Mouse (Mus musculus): ENCODE data around the gene Paxbp1.

Gene Paxbp1

GRCm38 (mm10) chr16:91055150-91055549 lies 10.8 kb upstream of the Paxbp1 start:
- no peak for DNase-seq (ENCODE audit: low spot score in 2 of 2)

- DNase-seq (ENCODE audit: low spot score in 2 of 2) = no peak
These were observed 9.3 kb upstream of the Paxbp1 start for GRCm38 (mm10) chr16:91053599-91053998.

DNA sequence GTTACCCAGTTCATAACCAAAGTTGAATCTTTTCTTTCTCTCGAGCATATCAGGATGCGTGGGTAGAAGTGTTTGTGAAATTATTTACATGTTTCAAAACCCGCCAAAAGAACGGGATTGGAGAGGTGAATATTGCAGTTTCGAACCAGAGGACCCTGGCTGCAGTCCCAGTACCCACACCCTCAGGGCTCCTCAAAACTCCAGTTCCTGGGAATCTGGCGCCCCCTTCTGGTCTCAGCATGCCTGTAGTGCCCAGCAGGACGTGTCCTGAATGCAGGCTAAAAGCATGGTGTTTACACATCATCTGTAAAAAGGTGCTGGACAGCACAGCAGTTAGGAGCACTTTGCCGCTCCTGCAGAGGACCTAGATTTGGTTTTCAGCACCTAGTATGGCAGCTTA lies 1.2 kb upstream of the Paxbp1 start:
- peak in 1 of 2 experiments; percentile 17 for DNase-seq (ENCODE audit: low spot score in 2 of 2)

DNA sequence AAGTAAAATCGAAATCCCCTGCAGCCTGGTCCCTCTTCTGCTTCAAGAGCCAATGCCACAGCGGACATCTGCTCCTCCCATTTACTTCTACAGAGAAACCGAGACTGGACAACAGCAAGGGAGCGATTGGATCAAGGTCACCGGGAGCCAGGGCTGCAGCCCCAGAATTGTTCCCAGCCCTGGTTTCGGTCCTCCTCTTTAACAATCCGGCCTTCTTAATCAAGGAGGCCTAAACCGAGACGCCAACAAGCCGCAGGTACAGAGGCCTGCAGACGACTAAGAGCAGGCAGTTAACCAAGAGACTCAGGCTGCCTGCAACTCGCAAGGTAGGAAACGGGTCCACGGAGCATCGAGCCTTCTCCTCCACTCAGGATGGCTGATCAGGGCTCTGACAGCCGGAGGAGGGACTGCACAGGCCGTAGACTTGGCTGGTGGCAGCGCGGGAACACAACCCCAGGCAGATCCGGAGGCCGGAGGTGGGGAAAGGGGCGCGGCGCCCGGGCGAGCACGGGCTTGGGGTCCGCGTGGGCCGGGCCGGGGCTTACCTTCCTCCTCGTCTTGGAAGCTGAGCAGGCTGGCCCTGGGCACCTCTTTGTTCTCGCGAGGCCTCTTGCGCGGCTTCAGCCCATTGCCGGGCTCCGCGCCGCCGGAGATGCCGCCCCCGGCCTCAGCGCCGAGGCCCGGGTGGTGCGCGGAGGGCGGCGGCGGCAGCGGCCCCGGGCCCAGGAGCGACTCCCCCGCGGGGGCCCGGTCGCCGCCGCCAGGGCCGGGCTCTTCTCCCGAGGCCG lies 688 bp downstream of the Paxbp1 start:
- peak; percentile 30 to 39 for DNase-seq (ENCODE audit: low spot score in 2 of 2)

- DNase-seq (ENCODE audit: low spot score in 2 of 2) = no peak
These were observed 1.7 kb downstream of the Paxbp1 start for GRCm38 (mm10) chr16:91042640-91043039.

- DNase-seq (ENCODE audit: low spot score in 2 of 2) = no peak
These were observed 8.5 kb downstream of the Paxbp1 start for GRCm38 (mm10) chr16:91035866-91036265.

- DNase-seq (ENCODE audit: low spot score in 2 of 2) = no peak
These were observed 13.6 kb downstream of the Paxbp1 start for GRCm38 (mm10) chr16:91030751-91031150.

GRCm38 (mm10) chr16:91029901-91030300 lies 14.4 kb downstream of the Paxbp1 start:
- no peak for DNase-seq (ENCODE audit: low spot score in 2 of 2)

- DNase-seq (ENCODE audit: low spot score in 2 of 2) = no peak
These were observed 15.1 kb downstream of the Paxbp1 start for GRCm38 (mm10) chr16:91029161-91029743.

DNA sequence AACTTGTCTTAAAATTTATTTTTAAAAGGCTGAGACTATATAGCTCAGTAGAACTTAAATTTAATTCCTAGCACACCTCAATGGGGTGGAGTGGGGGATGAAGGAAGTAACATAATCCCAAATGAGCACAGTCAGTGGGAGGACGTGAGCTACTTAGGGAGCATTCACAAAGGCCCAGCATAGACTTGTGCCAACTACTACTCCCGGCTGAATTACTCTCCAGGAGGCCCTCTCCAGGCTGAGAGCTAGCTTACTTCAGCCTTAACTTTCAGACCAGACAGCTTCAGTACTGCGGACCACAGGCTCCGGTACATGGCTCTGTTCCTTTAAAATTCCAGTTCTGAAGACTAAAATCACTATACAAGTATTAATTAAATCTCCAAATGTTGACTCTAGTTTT lies 18.1 kb downstream of the Paxbp1 start:
- no peak for DNase-seq (ENCODE audit: low spot score in 2 of 2)

- DNase-seq (ENCODE audit: low spot score in 2 of 2) = no peak
These were observed 21.0 kb downstream of the Paxbp1 start for GRCm38 (mm10) chr16:91023384-91023783.

DNA sequence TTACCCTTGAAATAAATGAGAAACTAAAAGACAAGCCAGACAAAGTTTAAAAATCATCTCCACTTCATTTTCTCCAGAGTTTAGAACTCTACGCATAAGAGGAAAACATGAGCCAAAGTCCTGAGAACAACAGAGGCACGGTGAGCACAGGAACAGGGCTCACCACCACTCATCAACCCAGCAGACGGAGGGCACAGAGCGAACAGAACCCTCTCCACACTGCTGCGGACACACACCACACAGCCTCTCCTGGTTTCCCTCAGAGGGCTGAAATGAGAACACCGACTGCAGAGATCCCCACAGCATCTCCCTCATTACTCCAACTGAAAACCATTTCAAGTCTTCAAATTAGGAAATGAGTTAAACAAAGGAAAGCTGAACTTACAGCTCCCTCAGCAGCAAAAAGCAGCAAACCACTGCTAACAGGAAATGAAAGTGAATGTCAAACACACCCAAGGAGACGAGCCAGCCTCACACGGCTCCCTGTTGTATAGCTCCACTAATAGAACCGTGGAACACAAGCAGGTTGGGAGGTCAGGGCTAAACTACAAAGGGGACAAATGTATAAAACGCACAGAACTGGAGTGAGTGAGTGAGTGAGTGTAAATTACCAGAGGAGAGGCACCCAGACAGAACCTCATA lies 23.4 kb downstream of the Paxbp1 start:
- no peak for DNase-seq (ENCODE audit: low spot score in 2 of 2)

- DNase-seq (ENCODE audit: low spot score in 2 of 2) = no peak
These were observed 24.9 kb downstream of the Paxbp1 start for GRCm38 (mm10) chr16:91019476-91019875.

DNA sequence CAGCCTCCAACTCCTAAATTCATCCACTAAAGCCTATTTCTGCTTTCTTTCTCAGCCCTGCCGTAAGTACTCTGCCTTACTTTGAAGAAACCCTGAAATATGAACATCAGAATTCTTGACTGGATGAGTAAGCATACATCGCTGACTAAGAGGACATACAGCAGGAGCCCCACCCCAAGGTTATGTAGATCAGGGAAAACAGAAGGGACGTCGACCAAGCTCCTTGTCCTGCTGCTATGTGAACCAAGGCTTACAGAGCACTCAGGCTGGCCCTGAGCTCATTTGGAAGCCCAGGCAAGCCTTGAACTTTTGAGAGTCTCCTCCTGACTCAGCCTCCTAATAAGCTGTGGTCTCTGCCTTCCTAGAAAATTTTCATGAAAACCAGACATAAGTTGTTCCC lies 28.6 kb downstream of the Paxbp1 start:
- DNase-seq (ENCODE audit: low spot score in 2 of 2) = no peak

DNA sequence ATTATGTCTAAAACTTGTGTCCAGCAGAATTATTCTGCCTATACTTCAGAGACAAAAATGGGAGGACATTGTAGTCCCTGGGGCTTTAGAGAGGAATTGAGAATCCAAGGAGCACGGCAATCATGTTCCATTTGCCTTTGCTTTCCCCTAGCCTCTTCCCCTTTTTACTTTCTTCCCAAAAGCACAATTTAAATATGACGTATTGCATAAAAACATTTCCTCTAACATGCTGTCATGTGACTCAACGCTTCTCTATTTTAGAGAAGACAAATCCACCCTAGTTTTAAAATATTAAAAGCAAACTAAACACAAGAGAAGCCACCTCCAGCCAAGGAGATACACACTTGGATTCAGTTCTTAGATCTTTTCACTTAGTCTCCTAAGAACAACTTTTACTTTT lies 32.5 kb downstream of the Paxbp1 start:
- DNase-seq (ENCODE audit: low spot score in 2 of 2) = no peak

GRCm38 (mm10) chr16:91011021-91011683 lies 33.2 kb downstream of the Paxbp1 start, which contains the start of gene Synj1:
Gene Synj1, minus strand, starts transcription at chr16:91011308.
- peak; percentile 86 to 88 for DNase-seq (ENCODE audit: low spot score in 2 of 2)

DNA sequence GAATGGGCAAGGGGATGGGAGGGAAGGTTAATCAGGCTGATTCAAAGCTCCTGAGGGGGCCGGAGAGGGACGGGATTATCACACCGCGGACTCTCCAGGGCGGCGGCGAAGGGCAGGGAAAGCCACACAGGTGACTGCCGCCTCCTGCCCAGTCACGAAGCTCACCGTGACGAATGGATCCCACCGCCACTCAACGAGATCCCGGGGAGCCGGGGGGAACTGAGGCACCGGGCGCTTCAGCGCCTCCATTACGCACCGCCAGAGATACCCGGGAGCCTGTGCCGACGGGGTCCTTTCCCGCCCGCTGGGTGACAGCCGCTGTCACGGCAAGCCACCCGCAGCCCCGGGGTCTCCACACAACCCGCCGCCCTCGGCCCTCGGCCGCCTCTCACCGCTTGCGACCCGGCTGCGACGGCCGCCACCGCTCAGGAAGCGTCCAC lies 33.7 kb downstream of the Paxbp1 start:
- DNase-seq (ENCODE audit: low spot score in 2 of 2) = peak in 1 of 2 experiments; percentile 44

DNA sequence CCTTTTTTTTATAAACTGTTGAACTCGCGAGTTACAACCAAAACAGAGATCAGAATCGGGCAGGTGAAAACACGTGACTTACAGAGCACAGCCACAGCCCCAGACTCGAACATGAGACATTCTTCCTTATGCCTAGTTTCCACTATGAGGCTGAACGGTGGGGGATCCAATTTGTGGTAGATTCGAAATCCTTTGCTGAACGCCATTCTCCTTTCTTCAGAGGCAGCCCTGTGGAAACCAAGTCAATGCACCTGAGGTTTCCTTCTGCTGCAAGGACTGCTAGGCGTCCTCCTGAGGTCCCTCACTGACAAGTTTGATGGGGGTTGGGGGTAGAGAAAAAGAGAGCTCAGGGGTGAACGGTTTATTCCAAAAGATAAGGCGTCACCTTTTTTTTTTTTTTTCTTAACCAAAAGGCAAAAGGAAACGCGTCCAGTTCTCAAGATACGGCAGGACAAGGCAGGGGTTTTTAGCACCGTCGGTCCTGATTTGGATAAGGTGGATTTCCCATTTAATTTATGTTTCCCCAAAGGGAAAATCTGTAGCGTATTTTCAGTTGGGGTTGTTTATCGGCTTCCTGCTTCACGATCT lies 34.3 kb downstream of the Paxbp1 start:
- no peak for DNase-seq (ENCODE audit: low spot score in 2 of 2)

- no peak for DNase-seq (ENCODE audit: low spot score in 2 of 2)
These were observed 39.3 kb downstream of the Paxbp1 start for GRCm38 (mm10) chr16:91004915-91005538.

GRCm38 (mm10) chr16:91001098-91001497 lies 43.2 kb downstream of the Paxbp1 start:
- DNase-seq (ENCODE audit: low spot score in 2 of 2) = no peak

DNA sequence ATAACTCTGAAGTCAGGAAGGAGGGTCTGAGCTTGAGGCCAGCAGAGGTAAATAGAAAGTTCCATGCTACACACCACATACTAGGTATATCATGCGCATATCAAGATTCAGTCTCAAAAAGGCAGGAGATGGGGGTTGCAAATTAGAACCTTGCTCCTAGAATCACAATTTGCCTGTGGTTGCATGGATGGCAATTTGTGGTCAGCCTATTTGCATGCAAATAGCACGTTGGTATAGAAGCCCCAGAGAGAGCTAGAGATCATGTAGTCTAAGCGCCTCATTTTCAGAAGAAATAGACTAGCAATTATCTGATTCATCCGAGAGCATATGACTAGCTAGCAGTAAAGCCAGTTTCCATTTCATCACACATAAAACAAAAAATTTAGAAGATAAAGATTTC lies 44.5 kb downstream of the Paxbp1 start:
- DNase-seq (ENCODE audit: low spot score in 2 of 2) = no peak

Measured in frontal cortex, postnatal 14 days (tissue).